Mouse (Mus musculus): ENCODE results near the gene B4galt5.

- no peak for TF ChIP-seq CTCF (IDR thresholded peaks at IDR 0.05; ENCODE audit: low read depth)
- TF ChIP-seq EP300 (IDR thresholded peaks at IDR 0.05; ENCODE audit: low read depth), result no peak
Measured at GRCm38 (mm10) chr2:167254185-167254584, 94.8 kb downstream of the B4galt5 start.

Data from liver, postnatal 0 days (tissue).